Mouse (Mus musculus): ENCODE data around the gene Tnni2.

DNA sequence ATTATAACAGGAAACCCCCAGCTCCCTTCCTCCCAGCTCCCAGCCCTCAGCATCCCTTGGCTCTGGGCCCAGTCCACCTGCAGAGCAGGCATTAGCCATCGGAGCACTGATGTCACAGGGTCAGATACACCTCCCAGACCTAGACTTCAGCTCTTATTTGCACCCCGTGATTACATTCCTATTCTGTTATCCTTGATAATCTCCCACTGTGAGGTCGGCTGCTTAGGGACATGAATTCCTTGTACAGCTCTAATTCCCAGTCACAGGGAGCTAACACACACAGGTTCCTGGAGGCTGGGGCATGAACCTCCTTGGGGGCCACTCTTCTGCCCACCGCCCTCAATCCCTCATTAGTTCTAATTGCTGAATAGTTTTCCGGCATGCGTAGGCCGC lies 40.9 kb upstream of the Tnni2 start:
- TF ChIP-seq CTCF (IDR thresholded peaks at IDR 0.05; ENCODE audit: borderline replicate concordance, insufficient read depth, low read length) (no peak), POLR2A (IDR thresholded peaks at IDR 0.05; ENCODE audit: low read depth, low read length) (no peak)

Data from embryonic fibroblast, embryonic 13.5 days (primary cell).